Mouse (Mus musculus) testis, adult 10 weeks (tissue): Measurements from ENCODE around the gene Sncb. TPM values are rescaled to one million over a fixed set of nuclear protein-coding genes. Genes with fewer than 3 reads are reported as not detected.

Experiments used
- polyA plus RNA-seq: library from polyadenylated mRNA; stranded (reverse); fragments of 350-450 nt; fragmentation: Illumina TruSeq; extraction: RNeasy Lipid Tissue Mini Kit (QIAGEN cat#74804); gene quantifications from one replicate; pipeline ENCODE4 v1.2.3, GENCODE M21; 2014; ENCODE audit warnings: low read depth, low replicate concordance

Gene Sncb
- not detected for polyA plus RNA-seq

GRCm38 (mm10) chr13:54766192-54766768 lies at the start of gene Sncb:
Gene Sncb, minus strand, starts transcription at chr13:54766595.

GRCm38 (mm10) chr13:54788740-54789560 lies 22.6 kb upstream of the Sncb start, which contains the start of gene Tspan17:
Gene Tspan17, plus strand, starts transcription at chr13:54789377.

GRCm38 (mm10) chr13:54783698-54784097 lies 17.3 kb upstream of the Sncb start, which contains the start of gene Eif4e1b:
Gene Eif4e1b, plus strand, starts transcription at chr13:54783998.

GRCm38 (mm10) chr13:54749864-54750411 lies 16.5 kb downstream of the Sncb start, which contains the start of gene Gprin1:
Gene Gprin1, minus strand, starts transcription at chr13:54749874.

Other genes with a start within 250 kb of the Sncb start
- 44.5 TPM for gene 4833439L19Rik, start 201.2 kb downstream of the Sncb start, polyA plus RNA-seq
- not detected for gene Arl10, start 191.6 kb downstream of the Sncb start, polyA plus RNA-seq
- 8.0 TPM for gene Nop16, start 176.5 kb downstream of the Sncb start, polyA plus RNA-seq
- 10.6 TPM for gene Higd2a, start 176.4 kb downstream of the Sncb start, polyA plus RNA-seq
- 5.6 TPM for gene Cltb, start 155.3 kb downstream of the Sncb start, polyA plus RNA-seq
- gene Faf2, start 144.8 kb downstream of the Sncb start, polyA plus RNA-seq: 59.8 TPM
- gene Rnf44, start 72.7 kb downstream of the Sncb start, polyA plus RNA-seq: 11.5 TPM
- 0.14 TPM for gene Cdhr2, start 65.1 kb downstream of the Sncb start, polyA plus RNA-seq
- gene Gprin1, start 16.7 kb downstream of the Sncb start, polyA plus RNA-seq: not detected
- gene Eif4e1b, start 17.4 kb upstream of the Sncb start, polyA plus RNA-seq: not detected
- gene Tspan17, start 22.8 kb upstream of the Sncb start, polyA plus RNA-seq: 5.2 TPM
- gene Unc5a, start 182.8 kb upstream of the Sncb start, polyA plus RNA-seq: not detected